Mouse (Mus musculus): ENCODE measurements around the gene Mras.

GRCm38 (mm10) chr9:99345351-99345792 lies 91.8 kb downstream of the Mras start:
- TF ChIP-seq CTCF (IDR thresholded peaks at IDR 0.05; ENCODE audit: low read depth) (no peak), EP300 (optimal IDR thresholded peaks at IDR 0.05) (no peak)
